In genomic region chr6:129225078-129225477, GRCm38 (mm10) we compare ENCODE assay signal across 17 mouse cellular contexts. TPM values are rescaled to one million over a fixed set of nuclear protein-coding genes. Genes with fewer than 3 reads are reported as not detected.
"Had no signal": no experiment of that assay in that cellular context is flagged by ENCODE, and none has a peak within 500 bp of the region (broad histone marks: within the 10 kb centered on the region; RNA-seq: fewer than 3 reads in every experiment).

No protein-coding gene starts in this region.

- H3K27ac ChIP-seq: left cerebral cortex, adult 2 months; limb, embryonic 10.5 days; liver, embryonic 14.5 days; macrophage; midbrain, embryonic 15.5 days had no signal

- H3K27me3 ChIP-seq: intestine, embryonic 15.5 days; megakaryocyte, embryonic 14.5 days; midbrain, embryonic 15.5 days had no signal

- H3K4me3 ChIP-seq: intestine, embryonic 15.5 days; left cerebral cortex, adult 2 months; limb, embryonic 10.5 days; megakaryocyte, embryonic 14.5 days; midbrain, embryonic 15.5 days had no signal

- H3K9ac ChIP-seq: intestine, embryonic 15.5 days; liver, embryonic 14.5 days; lung, embryonic 14.5 days; midbrain, embryonic 15.5 days had no signal

- H3K36me3 ChIP-seq: intestine, embryonic 15.5 days; limb, embryonic 10.5 days; midbrain, embryonic 15.5 days had no signal

- DNase-seq: kidney, adult 8-10 months; kidney, postnatal 25 days; lung, embryonic 14.5 days; right cerebral cortex, postnatal 14 days; thymus, postnatal 14 days had no signal

- H3K4me1 ChIP-seq: intestine, embryonic 15.5 days; limb, embryonic 10.5 days; midbrain, embryonic 15.5 days had no signal

- H3K4me2 ChIP-seq: intestine, embryonic 15.5 days; lung, embryonic 14.5 days; midbrain, embryonic 11.5 days; midbrain, embryonic 15.5 days had no signal

- ATAC-seq: intestine, embryonic 15.5 days; midbrain, embryonic 15.5 days had no signal

- H3K9me3 ChIP-seq: intestine, embryonic 15.5 days; limb, embryonic 10.5 days; megakaryocyte, embryonic 14.5 days; midbrain, embryonic 15.5 days had no signal

RNA-seq across cellular contexts. Expression of gene Clec2d, which starts 44.7 kb away (rescaled TPM):
- polyA plus RNA-seq: limb, embryonic 10.5 days; midbrain, embryonic 11.5 days; midbrain, embryonic 15.5 days; neural tube, embryonic 14.5 days had no signal

RNA-seq across cellular contexts. Expression of gene Cd69, which starts 50.2 kb away (rescaled TPM):
- total RNA-seq: layer of hippocampus, postnatal 25 days; left cerebral cortex, adult 2 months; left cerebral cortex, postnatal 14 days had no signal
- polyA plus RNA-seq: kidney, embryonic 16.5 days; lung, embryonic 14.5 days; midbrain, embryonic 11.5 days; midbrain, embryonic 15.5 days; neural tube, embryonic 14.5 days had no signal
